Mouse (Mus musculus) Patski (cell line): ENCODE measurements around the gene Anks1. TPM values are rescaled to one million over a fixed set of nuclear protein-coding genes. Genes with fewer than 3 reads are reported as not detected.
A peak's percentile ranks its signal among the peaks of the same experiment; 100 is the strongest.

Experiments
- ATAC-seq: fragments of 100-300 bp; one replicate; pipeline ENCODE4 v1.8.0; 2021
- CTCF ChIA-PET: fragments of 350-600 bp; sonication (Branson Sonifier 250); formaldehyde crosslinking; loops from one replicate; lab custom pipeline; 2022; ENCODE audit warnings: inconsistent platforms; lab: Charles Lee
- POLR2A ChIA-PET: fragments of 350-600 bp; sonication (Branson Sonifier 250); formaldehyde crosslinking; loops from one replicate; lab custom pipeline; 2022; ENCODE audit warnings: antibody characterized with exemption, inconsistent platforms; lab: Charles Lee
- DNase-seq: peaks from one replicate; pipeline ENCODE4 v3.0.0-alpha.2; 2011; ENCODE audit warnings: low read depth, low spot score
- H3K27me3 ChIP-seq: fragments of 371-371 bp; one replicate; pipeline ENCODE4 v1.5.1; 2021
- CTCF ChIP-seq: fragments of 100-300 bp; IDR thresholded peaks from one replicate; pipeline ENCODE4 v1.5.1; 2021
- in situ Hi-C: fragments of 300-500 bp; cut with MboI; formaldehyde crosslinking; loops from 3 replicates; pipeline ENCODE4 v1.11.1; 2018; ENCODE audit warnings: low pct_unique_long_range_greater_than_20kb, mixed read lengths
- polyA plus RNA-seq: library from polyadenylated mRNA; unstranded; gene quantifications from one replicate; pipeline ENCODE4 v1.2.3, GENCODE M21; 2021

The Anks1 gene
- polyA plus RNA-seq, 1 experiment from 2014 or later: 15.3 TPM

- H3K27me3 ChIP-seq: no peaks in the 10 kb centered on the region
- in situ Hi-C loops: no loop called here
- no peak for DNase-seq
- ChIA-PET CTCF (no interaction called here), POLR2A (no interaction called here)
- TF ChIP-seq CTCF: no peak
- no peak for ATAC-seq
These were observed 110.9 kb downstream of the Anks1 start for GRCm38 (mm10) chr17:28019785-28020696.

- no peak for ATAC-seq
These were observed 112.8 kb downstream of the Anks1 start for GRCm38 (mm10) chr17:28021911-28022310.

GRCm38 (mm10) chr17:28022854-28023655, 113.9 kb downstream of the Anks1 start:
- in situ Hi-C loops: no loop called here
- DNase-seq: no peak
- H3K27me3 ChIP-seq: no peaks in the 10 kb centered on the region
- TF ChIP-seq CTCF: no peak
- ChIA-PET CTCF (interaction anchor here (0.8 to 1.1 kb wide), 2 partner anchors 10 to 38 kb away, joined by 3 to 4 read pairs; no protein-coding TSS in a partner anchor), POLR2A (interaction anchor here (1.0 kb wide), 1 partner anchor 46 kb away, joined by 3 read pairs; no protein-coding TSS in a partner anchor)
- peak; percentile 20 for ATAC-seq

More at GRCm38 (mm10) chr17:28021911-28022310, 112.8 kb downstream of the Anks1 start:
- no peak for DNase-seq
- in situ Hi-C loops: no loop called here
- ChIA-PET POLR2A (interaction anchor here (1.0 kb wide), 1 partner anchor 47 kb away, joined by 3 read pairs; no protein-coding TSS in a partner anchor), CTCF (interaction anchor here (1.1 to 1.5 kb wide), 3 partner anchors 8 to 63 kb away, joined by 3 to 4 read pairs (median 4); no protein-coding TSS in a partner anchor)
- no peak for TF ChIP-seq CTCF
- H3K27me3 ChIP-seq: no peaks in the 10 kb centered on the region

GRCm38 (mm10) chr17:28025541-28025961, 116.4 kb downstream of the Anks1 start:
- DNase-seq (no peak), ATAC-seq (no peak)
- CTCF ChIA-PET: interaction anchor here (1.7 kb wide), 1 partner anchor 14 kb away, joined by 3 read pairs; no protein-coding TSS in a partner anchor
- POLR2A ChIA-PET: no interaction called here
- no peaks in the 10 kb centered on the region for H3K27me3 ChIP-seq
- in situ Hi-C loops: no loop called here
- no peak for TF ChIP-seq CTCF

- CTCF ChIA-PET: interaction anchor here (1.7 kb wide), 1 partner anchor 13 kb away, joined by 3 read pairs; no protein-coding TSS in a partner anchor
- TF ChIP-seq CTCF: no peak
- in situ Hi-C loops: no loop called here
- H3K27me3 ChIP-seq: no peaks in the 10 kb centered on the region
- ATAC-seq: no peak
- POLR2A ChIA-PET: no interaction called here
- DNase-seq: no peak
These were observed 117.2 kb downstream of the Anks1 start for GRCm38 (mm10) chr17:28026111-28026872.

- POLR2A ChIA-PET: no interaction called here
- no peaks in the 10 kb centered on the region for H3K27me3 ChIP-seq
- ATAC-seq (no peak), DNase-seq (no peak)
- TF ChIP-seq CTCF: no peak
- CTCF ChIA-PET: no interaction called here
- in situ Hi-C loops: no loop called here
These were observed 118.1 kb downstream of the Anks1 start for GRCm38 (mm10) chr17:28027197-28027596.

GRCm38 (mm10) chr17:28028236-28028635, 119.1 kb downstream of the Anks1 start:
- CTCF ChIA-PET: no interaction called here
- ATAC-seq: no peak
- TF ChIP-seq CTCF: no peak
- H3K27me3 ChIP-seq: no peaks in the 10 kb centered on the region
- POLR2A ChIA-PET: no interaction called here
- in situ Hi-C loops: no loop called here
- no peak for DNase-seq

- CTCF ChIA-PET: interaction anchor here (0.9 to 1.3 kb wide), 2 partner anchors 20 to 42 kb away, joined by 3 to 5 read pairs; no protein-coding TSS in a partner anchor
- no peaks in the 10 kb centered on the region for H3K27me3 ChIP-seq
- no peak for TF ChIP-seq CTCF
- DNase-seq (no peak), ATAC-seq (no peak)
- in situ Hi-C loops: no loop called here
- POLR2A ChIA-PET: no interaction called here
These were observed 120.2 kb downstream of the Anks1 start for GRCm38 (mm10) chr17:28029308-28029707.

- in situ Hi-C loops: no loop called here
These were observed 121.3 kb downstream of the Anks1 start for GRCm38 (mm10) chr17:28030446-28030845.

More at GRCm38 (mm10) chr17:28030446-28030845, 121.3 kb downstream of the Anks1 start:
- no peak for DNase-seq
- H3K27me3 ChIP-seq: no peaks in the 10 kb centered on the region
- ChIA-PET POLR2A (no interaction called here), CTCF (no interaction called here)
- TF ChIP-seq CTCF: no peak
- no peak for ATAC-seq
